Mouse (Mus musculus) cerebellum, postnatal 14 days (tissue): Measurements from ENCODE around the gene Trmt10c.
"Not testable (repeated sequence)": the region's sequence is repeated elsewhere in the genome, so short reads cannot be mapped to it uniquely, and the experiment has no call there.

ENCODE experiments used
- DNase-seq, 2 experiments: peaks; one replicate each; pipeline ENCODE4 v3.0.0; 2021; ENCODE audit warnings: mixed read lengths in 2 of 2

Trmt10c gene

DNA sequence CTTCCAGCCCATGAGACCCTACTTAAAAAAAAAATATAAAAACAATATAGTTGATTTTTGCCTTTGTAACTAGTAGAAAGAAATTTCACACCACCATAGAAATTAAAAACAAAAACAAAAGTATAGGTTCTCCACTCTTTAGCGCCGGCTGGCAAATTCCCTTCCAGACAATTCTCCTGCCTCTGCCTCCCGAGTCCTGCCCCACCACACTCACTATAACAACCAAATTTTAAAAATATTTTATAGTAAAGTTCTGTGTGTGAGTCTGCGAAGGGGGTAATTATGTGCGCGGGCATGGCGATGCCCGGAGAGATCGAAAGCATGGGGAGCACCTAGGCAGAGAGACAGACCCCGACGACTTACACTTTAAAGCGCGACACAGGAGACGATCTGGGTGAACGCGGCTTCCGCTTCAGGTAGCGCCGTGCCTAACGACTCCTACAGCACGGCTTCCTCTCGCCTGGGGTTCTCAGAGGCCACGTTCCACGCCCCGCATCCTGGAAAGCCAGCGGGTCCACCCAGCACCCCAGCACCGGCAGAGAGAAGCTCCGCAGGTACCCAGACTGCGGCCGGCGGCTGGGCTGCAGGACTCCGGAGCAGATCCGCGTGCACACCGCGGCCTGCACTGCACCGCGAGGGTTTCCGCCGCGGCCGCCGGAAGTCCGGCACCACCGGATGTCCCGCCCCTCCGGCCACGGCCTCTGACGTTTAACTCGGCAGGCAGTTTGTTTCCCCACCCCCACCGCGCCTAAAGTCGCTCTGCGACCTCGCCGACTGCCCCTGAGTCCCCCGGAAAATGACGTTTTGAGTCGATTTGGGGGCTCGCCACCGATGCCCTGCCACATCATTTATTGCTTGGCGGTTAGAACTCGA is at the start of gene Trmt10c:
Trmt10c (minus strand) TSS at position 682 of the 873 bp plus-strand sequence.
- peak; percentile 97 to 98 for DNase-seq

DNA sequence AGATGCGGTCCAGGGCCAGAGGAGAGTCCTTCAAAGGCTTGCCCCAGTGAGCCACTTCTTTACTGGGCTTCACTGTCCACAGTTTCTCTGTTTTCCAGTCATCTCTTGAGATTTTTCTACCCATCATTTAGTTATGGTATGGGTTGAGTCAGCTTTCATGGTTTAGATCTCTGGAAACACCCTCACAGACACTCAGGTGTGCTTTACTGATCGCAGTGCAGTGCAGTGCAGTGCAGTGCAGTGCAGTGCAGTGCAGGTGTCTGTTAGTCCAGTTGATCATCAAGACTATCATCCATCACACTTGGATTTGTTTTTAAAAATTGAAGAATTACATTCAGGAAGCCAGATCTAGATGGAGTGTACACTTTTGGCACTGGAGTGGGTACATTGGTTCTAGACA is 48.7 kb upstream of the Trmt10c start:
- DNase-seq, result no peak

DNA sequence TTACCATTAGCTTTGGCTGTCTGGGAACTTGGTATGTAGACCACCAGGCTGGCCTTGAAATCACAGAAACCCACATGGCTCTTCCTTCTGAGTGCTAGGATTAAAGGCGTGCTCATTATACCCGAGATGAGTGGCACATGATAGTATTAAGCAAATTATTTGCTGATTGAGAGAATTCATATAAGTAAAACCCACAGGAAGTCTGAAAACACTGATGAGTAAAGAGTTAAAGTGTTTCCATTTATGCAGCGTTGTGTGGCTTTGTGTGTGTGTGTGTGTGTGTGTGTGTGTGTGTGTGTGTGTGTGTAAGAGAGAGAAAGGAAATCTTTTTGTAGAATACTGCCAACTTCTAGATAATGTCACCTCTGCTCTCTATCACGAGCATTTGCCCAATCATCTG is 44.1 kb upstream of the Trmt10c start:
- no peak for DNase-seq

DNA sequence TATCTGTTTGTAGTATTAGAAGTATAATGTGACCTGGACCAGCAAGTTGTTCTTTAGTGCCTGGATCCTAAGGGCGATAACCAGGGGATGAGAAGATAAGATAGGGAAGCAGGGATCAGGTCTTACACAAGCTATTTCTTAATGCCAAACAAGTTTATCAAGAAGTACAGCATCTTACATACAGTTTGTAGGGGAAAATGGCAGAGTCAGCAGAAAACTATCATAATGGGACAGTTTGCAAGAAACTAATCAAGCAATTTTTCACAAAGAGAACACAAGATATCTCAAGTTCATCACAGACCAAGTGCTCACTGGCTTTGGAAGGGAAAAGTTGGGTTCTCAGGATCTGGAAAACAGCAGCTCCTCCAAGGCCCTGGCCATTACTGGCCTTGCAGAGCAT is 41.8 kb upstream of the Trmt10c start:
- no peak for DNase-seq

DNA sequence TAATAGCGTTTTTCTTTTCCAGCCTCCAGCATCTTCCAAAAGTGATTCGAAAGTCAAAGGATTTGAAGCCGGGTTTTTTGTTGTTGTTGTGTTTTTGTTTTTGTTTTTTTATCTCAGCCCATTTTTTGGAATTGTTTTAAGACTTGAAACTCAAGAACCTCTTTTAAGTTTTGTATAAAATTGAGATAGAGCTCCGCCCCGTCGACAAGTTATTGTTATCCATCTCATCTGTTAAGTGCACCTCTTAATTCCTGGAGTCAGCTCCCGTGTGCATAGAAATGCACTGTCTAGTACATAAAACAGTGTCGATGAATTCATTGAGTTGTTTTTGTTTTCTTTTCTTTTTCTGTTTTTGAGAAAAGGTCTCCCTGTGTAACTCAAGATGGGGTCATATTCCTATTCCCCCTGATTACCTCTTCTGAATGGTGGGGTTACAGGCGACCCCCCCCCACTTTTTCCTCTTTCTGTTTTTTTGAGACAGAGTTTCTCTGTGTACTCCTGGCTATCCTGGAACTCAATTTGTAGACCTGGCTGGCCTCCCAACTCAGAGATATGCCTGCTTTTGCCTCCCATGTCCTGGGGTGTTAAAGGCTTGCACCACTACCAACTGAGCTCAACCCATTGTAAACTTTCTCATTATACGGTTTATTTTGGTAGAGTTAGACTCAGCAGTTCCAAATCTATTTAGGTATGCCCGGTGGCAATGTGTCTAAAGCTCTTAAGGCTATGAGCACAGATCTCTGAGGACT is 38.7 kb upstream of the Trmt10c start:
- peak; percentile 46 to 47 for DNase-seq

DNA sequence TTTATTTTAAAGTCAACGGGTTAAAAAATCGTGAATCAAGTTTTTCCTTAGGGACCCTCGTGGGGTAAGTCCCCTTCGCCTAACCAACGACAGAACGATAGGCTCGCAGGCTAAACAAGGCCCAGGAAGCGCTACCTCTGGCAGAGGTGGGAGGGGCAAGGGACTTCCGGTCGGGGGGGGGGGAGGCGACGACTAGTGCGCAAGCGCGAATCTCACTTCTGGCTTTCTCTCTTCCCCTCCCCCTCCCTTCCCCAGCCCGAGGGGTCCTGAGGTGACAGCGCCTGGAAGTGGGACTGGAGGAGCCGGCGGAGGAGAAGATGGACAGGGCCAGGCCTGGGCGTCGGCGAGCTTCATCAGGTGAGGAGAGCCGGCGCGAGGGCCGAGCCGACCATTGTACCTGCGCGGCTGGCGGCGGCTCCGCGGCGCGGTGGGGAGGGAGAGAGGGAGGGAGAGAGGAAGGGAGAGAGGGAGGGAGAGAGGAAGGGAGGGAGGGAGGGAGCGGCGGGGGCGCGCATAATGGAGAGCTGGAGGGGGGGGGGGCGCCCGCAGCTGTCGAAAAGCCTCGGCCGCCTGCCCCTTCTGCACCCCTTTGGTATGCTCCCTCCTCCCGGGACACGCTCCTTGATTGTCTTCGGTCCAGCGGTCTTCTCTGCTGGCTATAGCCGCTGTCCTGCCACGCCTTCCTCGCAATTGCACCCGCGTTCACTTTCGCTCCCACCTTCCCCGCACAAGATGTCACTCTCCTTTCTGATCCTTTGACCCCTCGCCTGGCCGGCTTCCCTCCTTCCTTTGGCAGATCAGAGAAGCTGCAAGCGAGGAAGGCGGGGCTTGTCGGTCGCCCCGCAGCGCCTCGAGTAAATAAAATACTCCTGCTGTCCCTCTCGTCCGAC is 37.8 kb upstream of the Trmt10c start:
- peak; percentile 90 to 93 for DNase-seq

DNA sequence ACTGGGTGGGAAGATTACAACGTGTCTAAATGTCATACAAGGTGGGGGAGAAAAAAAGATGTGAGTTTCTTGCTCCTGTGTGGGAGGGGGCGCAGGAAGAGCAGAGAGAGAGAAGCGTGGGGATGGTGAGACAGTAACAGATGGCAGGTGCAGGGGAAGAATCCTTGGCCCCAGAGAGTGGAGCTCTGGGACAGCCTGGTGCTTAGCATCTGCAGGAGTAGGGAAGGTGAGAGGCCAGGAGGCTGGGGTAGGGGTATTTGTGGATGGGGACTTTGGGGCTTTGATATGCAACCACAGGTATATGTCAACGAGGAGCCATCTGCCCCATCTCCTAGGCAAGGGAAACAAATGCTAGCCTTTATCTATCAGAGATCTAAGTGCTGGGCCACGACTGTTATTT is 36.9 kb upstream of the Trmt10c start:
- DNase-seq, result peak; percentile 18 to 29

DNA sequence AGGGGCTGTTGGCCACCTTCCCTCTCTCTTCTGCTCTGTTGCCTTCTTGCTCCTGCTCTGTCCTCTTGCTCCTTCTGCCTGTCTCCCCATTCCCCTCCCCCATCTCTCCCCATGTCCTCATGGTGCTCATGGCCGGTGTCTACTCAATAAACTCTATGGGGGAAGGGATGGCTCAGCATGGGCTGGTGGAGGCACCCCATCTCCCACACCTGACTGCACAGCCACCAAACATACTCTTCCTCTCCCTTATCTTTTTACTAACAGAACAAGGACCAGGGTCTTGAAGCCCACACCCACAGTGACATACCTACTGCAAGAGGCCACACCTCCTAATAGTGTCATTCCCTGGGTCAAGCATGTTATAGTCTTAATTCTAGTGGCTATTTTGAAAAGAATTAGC is 36.5 kb upstream of the Trmt10c start:
- peak in 1 of 2 experiments; percentile 16 for DNase-seq

DNA sequence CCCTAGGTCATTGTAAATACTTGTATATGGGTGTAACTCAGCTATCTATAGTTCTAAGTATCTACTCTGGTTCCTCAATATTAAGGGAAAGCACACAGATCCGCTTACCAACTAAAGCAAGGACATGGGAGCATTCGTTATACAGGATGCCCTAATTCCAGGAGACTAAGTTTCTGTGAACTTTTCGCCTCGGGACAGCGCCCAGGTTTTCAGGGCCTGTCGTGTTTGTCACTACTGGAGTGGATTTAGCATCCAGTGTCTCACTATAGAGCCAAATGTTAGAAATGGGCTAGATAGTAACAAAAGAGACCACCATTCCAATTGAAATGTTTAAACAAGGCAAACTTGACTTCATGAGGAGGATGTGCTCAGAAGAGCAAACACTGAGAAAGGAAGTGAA is 35.5 kb upstream of the Trmt10c start:
- DNase-seq, result not testable (repeated sequence)

DNA sequence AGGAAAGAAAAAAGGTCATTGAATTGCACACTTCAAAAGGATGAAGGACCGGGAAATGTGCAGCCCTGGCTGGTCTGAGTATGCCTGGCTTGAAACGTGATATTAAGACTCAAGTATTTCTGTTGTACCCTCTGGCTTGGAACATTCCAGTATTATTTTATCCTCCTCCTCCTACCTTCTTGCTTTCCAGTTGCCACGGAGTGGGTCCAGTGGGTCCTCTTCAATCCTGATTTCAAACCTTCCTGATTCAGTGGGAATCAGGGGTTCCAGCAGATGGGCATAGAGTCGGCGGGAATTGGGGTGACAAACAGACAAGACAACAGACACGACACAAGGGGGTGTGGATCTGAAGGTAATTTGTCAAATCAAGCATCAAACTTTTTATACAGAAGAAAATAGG is 34.9 kb upstream of the Trmt10c start:
- DNase-seq, result no peak

DNA sequence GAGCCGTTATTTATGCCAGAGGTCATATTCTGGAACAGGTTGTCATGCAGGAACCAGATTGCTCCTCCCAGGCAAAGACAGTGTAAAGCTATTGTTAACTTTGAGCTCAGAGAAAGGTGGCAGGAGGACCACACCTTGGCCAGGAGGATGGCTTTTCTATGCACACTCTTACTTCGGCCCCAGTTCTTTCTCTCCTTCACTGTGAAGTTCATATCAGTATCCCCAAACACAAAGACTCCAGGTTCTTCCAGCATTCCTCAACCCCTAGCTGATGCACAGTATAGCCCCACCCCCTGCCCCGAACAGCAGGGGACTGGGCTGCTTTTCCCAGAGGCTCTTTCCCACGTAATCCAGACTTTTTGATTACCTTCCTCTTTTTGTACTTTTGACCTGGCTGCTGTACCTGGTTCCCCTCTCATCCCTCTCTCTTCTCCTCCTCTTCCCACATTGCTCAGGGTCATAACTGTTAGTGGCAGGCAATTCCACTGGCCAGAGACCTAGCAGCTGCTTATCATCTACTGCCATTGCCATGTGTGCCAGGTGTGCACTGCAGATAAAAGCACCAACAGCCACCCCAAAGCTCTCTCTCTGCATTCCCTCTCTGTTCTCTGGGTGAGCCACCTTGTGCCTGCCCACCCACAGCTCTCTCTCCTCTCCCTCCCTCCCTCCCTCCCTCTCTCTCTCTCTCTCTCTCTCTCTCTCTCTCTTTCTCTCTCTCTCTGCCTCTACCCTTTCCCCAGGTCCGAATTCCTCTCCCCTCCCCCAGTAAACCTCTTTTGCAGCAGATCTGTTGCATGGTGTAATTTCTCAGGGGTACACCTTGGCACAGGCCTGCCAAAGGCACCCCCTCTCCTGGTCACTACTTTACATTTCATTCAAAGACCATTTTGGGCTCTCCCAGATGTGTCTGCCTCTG is 34.0 kb upstream of the Trmt10c start:
- no peak for DNase-seq

DNA sequence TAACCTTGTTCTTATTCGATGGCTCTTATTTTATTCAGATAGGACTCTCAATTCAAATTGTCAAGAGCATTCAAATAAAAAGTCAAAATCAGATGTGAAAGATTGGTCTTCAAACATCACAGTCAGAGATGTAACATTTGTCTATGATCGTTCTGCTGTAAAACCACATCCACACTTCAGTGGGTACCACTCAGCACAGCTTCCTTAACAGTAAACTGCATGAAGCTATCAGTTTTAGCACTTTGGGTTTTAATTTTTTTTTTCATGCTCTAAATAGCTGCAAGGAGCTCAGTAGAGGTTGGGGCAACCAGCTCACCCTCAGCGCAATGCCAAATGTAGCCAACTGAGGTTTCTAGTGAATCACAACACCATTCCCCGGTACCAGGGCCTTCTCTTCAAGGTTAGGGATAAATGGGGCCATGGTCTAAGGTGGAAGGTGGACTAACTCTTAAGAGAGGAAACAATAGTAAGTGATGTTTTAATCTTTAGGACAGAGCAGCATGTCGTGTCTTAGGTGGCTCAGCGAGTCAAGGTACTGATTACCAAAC is 31.0 kb upstream of the Trmt10c start:
- DNase-seq, result no peak

DNA sequence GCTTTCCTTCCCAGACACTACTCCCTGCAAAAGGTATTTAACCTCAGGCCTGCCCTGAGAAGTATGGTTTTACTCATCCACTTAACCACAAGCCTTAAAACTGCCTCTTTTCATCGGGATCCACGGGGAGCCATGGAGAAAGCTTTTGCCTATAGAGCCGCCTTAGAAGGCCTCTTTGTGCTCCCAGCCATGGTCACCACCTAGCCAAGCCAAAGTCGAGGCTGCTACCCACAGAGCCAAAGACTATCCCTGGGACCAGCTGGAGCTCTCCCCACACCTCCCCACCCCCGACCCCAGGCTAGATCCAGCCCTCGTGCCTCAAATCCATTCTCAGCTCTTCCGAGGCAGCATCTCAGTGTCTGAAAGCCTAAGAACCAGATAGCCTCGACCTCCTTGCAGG is 28.5 kb upstream of the Trmt10c start:
- DNase-seq, result no peak

DNA sequence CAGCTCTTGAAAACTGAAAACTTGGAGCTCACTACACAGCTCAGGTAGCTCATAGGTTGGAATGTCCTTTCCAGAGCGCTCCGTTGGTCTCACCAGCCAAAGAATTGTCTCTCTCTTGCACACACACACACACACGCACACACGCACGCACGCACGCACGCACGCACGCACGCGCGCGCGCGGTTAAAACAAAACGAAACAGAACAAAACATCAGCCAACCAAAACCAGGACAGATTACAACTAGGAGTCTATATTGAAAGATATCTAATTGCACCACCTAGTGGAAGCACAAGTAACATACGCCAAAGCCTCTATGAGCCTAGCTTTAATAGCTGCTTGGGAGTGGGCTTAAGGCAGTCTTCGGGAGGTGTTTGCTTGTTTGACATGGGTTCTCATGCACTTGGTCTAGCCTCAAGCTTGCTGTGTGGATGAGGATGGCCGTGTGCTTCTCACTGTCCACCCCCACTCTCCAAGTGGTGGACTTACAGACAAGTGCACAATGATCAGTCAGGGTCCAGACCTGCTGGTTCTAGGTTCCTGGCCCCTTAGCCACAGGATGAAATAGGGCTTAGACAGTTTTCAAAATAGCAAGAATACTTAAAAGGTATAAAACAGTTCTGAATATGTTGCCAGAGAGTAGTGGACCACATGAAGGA is 26.8 kb upstream of the Trmt10c start:
- peak; percentile 66 to 72 for DNase-seq

DNA sequence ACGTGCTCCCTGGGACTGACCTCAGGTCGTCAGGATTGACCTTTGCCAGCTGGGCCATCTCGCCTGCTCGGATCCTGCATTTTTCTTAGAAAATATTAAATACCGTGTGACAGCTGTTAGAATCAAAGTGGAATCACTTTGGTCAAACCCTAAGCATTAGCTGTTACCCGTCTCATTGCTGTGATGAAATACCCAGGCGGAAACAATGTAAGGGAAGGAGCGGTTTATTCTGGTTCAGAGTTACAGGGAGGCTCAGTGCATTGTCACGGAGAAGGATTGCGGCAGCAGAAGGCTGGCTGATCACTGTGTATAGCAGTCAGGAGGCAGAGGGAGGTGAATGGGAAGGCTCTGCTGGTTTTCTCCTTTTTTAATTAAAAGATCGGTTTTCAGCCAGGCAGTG is 25.4 kb upstream of the Trmt10c start:
- DNase-seq, result no peak

DNA sequence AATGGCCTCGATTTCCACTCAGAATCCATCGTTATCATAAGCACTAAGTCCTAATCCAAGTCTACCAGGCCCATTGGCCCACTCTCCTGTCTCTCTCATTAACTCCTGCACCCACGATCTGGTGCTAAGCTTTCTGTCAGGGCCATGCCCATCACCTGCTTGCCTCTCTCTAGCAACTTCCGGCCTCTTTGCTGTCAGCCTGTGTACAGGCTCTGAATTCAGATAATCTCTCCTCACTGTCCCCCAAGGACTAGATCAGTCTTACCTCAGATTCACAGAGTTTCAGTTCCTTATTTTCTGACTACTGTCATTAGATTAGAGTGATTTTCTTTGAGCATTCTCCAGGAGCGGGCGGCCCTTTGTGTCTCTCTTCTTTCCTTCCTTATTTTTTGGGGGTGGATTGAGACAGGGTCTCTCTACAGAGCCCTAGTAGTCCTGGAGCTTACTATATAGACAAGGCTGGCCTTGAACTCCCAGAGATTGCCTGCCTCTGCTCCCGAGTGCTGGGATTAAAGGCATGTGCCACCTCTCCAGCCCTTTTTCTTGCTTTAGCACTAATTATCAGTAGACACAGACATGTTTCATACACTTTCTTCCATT is 24.5 kb upstream of the Trmt10c start:
- DNase-seq, result no peak

DNA sequence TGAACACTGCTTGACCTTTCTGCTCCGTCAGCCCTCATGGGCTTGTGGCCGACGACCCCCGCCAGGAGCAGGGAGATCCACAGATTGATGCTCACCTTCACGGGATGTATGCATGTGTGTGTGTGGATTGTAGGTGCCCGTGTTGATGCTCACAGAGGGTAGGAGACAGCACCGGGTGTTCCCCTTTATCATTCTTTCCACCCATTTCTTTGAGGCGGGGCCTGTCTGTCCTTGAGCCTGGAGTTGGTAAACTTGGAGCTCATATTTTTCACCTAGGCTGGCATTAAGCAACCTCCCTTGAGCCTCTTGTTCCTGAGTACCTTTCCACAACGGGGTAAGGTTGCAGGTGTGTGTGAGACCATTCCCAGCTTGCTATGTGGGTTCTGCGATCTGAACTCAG is 20.5 kb upstream of the Trmt10c start:
- no peak for DNase-seq

DNA sequence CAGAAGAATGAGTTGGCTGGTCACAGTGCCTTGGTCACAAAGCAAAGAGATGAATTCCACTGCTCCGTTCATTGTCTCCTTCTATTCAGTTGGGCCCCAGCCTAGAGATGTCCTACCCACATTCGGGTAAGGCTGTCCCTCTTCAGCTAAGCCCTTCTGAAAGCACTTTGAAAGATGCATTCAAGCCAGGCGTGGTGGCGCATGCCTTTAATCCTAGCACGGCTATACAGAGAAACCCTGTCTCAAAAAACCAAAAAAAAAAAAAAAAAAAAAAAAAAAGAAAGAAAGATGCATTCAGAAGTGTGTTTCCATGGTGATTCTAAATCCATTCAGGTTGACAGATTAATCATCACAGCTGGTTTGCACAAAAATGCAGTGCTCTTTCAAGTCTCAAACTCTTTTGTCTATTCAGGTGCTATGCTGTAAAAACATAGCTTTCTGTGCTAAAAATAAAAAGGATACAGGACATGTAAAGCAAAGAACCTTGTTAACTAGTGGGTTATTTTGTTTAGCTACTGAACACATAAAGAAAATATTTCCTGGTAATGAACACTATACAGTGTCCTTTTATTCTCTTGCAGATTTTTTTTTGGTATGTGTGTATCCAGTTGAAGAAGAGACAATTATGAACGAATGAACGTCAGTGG is 19.4 kb upstream of the Trmt10c start:
- DNase-seq, result no peak

DNA sequence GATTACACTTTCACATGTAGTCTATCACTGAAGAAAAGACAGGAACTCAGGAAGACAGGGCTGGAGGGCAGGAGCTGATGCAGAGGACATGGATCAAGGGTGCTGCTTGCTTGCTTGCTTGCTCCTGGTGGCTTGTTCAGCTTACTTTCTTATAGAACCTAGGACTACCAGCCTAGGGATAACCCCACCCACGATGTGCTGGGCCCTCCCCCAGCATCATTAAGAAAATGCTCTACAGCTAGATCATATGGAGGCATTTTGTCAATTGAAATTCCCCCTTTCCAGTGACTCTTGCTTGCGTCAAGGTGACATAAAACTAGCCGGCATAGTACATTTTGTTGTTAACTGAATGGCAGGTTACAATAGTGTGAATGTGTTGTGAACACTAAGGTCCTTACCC is 18.3 kb upstream of the Trmt10c start:
- DNase-seq, result no peak

DNA sequence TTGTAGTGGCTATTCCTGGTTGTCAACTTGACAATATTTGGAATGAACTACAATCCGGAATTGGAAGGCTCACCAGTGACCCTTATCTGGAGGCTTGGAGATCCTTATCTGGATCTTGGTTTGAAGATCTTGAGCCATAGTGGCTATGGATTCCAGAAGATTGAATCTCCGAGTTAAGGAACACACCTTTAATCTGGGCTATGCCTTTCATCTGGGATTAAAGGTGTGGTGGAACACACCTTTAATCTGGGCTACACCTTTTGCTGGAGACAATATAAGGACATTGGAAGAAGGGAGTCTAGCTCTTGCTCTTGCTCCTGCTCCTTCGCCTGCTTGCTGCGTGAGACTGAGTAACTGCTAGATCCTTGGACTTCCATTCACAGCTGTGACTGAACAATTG is 10.4 kb upstream of the Trmt10c start, which contains the start of gene Senp7:
Senp7 (plus strand) TSS at position 301 of the 400 bp plus-strand sequence.
- not testable (repeated sequence) for DNase-seq
